In the genomic region with DNA sequence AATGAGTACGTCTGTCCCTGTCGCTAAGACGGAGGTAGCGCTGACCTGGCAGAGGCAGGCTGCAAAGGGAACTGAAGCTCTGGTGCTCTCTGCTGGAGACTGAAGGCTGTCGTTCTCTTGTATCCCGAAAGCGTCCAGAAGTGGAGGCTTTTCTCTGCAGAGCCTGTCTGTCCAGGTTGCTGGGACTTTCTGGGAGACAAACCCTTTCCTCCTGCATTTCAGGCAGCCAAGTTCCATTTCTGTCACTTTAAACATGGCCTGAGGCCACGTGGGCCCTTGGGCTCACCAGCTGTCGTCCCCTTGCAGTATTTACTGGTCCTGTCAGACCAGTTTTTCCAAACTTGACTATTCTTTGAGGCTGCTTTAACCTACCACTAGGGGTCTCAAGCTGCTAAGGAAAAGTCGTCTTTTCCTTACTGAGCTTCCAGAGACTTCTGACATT, we compare ENCODE assay signal across 9 mouse cellular contexts.
DNase-seq lines count a peak whose midpoint lies in the region; TF ChIP-seq lines count a peak whose summit lies in the region.
"Had no signal": no experiment of that assay in that cellular context is flagged by ENCODE, and none has a peak within 500 bp of the region (broad histone marks: within the 10 kb centered on the region; RNA-seq: fewer than 3 reads in every experiment).

No protein-coding gene starts in this region.

- H3K4me3 ChIP-seq in gastrocnemius, adult 2 months = peak overlapping the region; percentile 23

- DNase-seq in gastrocnemius, adult 2 months = peak; percentile 41
- DNase-seq in gastrocnemius, postnatal 14 days = no peak
- DNase-seq in urinary bladder, postnatal 25 days (ENCODE audit: low spot score) = peak; percentile 8
- no peak for DNase-seq in urinary bladder, postnatal 36 days (ENCODE audit: low spot score in 2 of 2)
- DNase-seq in kidney, adult 11 months = peak; percentile 15
- peak; percentile 57 for DNase-seq in lung, postnatal 10 days
- no peak for DNase-seq in Muller cell, postnatal 12 days (ENCODE audit: inconsistent ontology term)
- no peak for DNase-seq in T-cell, adult 2 months (ENCODE audit: low spot score)

- peak; percentile 38 for TF ChIP-seq CTCF in gastrocnemius, adult 2 months (IDR thresholded peaks at IDR 0.05)

- intact Hi-C loops in gastrocnemius, adult 2 months (cut with DNase I) = loop anchor here (5.0 kb wide), 1 partner anchor 124 kb away; the partner anchor contains the start of gene Tmem164
- intact Hi-C loops in gastrocnemius, postnatal 14 days (cut with DNase I; ENCODE audit: low total_unique reads) = loop anchor here (5.0 kb wide), 1 partner anchor 254 kb away; no protein-coding TSS in a partner anchor

- no peak overlapping the region for H3K27ac ChIP-seq in gastrocnemius, adult 2 months
- H3K27ac ChIP-seq: macrophage had no signal

Comparison
In these comparisons a context has a peak if more than half of its experiments do, and no peak if none do; other contexts are left out.
1. DNase-seq: peak in gastrocnemius, adult 2 months (single experiment), urinary bladder, postnatal 25 days (single experiment), kidney, adult 11 months (single experiment) and lung, postnatal 10 days (single experiment); none in gastrocnemius, postnatal 14 days (single experiment), urinary bladder, postnatal 36 days (0 of 2), Muller cell, postnatal 12 days (single experiment) and T-cell, adult 2 months (single experiment).